Mouse (Mus musculus) brown adipose tissue, adult 24 weeks (tissue): ENCODE data around the gene Stx17. TPM values are rescaled to one million over a fixed set of nuclear protein-coding genes. Genes with fewer than 3 reads are reported as not detected.

ENCODE experiments used
- H3K27ac ChIP-seq: fragments of 200-500 bp; replicated peaks from 2 replicates; pipeline ENCODE4 v1.5.1; 2012; ENCODE audit warnings: low read depth, mild to moderate bottlenecking, low read length
- H3K4me1 ChIP-seq: fragments of 200-500 bp; 2 replicates; pipeline ENCODE4 v1.6.1; 2012; ENCODE audit warnings: low read length, mixed read lengths; ENCODE audit not compliant: control insufficient read depth, insufficient read depth, insufficient read length
- H3K4me3 ChIP-seq: fragments of 200-500 bp; 2 replicates; pipeline ENCODE4 v1.5.1; 2012; ENCODE audit warnings: low read depth, mild to moderate bottlenecking, low read length, moderate library complexity; ENCODE audit not compliant: insufficient read depth
- polyA plus RNA-seq: library from polyadenylated mRNA; stranded (reverse); fragments of >200 nt; gene quantifications from 2 replicates; pipeline ENCODE4 v1.2.4, GENCODE M21; 2012; ENCODE audit not compliant: missing spikeins, insufficient read depth, insufficient read length

Stx17 gene
- polyA plus RNA-seq, 1 experiment = 23.2 TPM

GRCm38 (mm10) chr4:48124416-48124772, 321 bp upstream of the Stx17 start:
- H3K4me3 ChIP-seq = peak overlapping the region; percentile 99
- no peak overlapping the region for H3K27ac ChIP-seq
- no peaks in the 10 kb centered on the region for H3K4me1 ChIP-seq

GRCm38 (mm10) chr4:48130314-48130713, 5.6 kb downstream of the Stx17 start:
- Histone ChIP-seq H3K4me1 (no peaks in the 10 kb centered on the region), H3K4me3 (no peak overlapping the region), H3K27ac (no peak overlapping the region)

- H3K4me1 ChIP-seq = no peaks in the 10 kb centered on the region
- no peak overlapping the region for H3K4me3 ChIP-seq
- no peak overlapping the region for H3K27ac ChIP-seq
Measured at GRCm38 (mm10) chr4:48131606-48132005, 6.9 kb downstream of the Stx17 start.

GRCm38 (mm10) chr4:48132721-48133120, 8.0 kb downstream of the Stx17 start:
- Histone ChIP-seq H3K4me3 (no peak overlapping the region), H3K27ac (no peak overlapping the region), H3K4me1 (no peaks in the 10 kb centered on the region)

GRCm38 (mm10) chr4:48149492-48149891, 24.8 kb downstream of the Stx17 start:
- H3K27ac ChIP-seq = no peak overlapping the region
- H3K4me1 ChIP-seq = peaks cover 8% of the 10 kb centered on the region
- no peak overlapping the region for H3K4me3 ChIP-seq

- H3K4me3 ChIP-seq = no peak overlapping the region
- peak overlapping the region; percentile 30 for H3K27ac ChIP-seq
- peaks cover 8% of the 10 kb centered on the region for H3K4me1 ChIP-seq
Measured at GRCm38 (mm10) chr4:48153229-48153628, 28.5 kb downstream of the Stx17 start.

GRCm38 (mm10) chr4:48155864-48156263, 31.1 kb downstream of the Stx17 start:
- Histone ChIP-seq H3K27ac (no peak overlapping the region), H3K4me3 (no peak overlapping the region), H3K4me1 (peaks cover 8% of the 10 kb centered on the region)

GRCm38 (mm10) chr4:48160386-48160785, 35.7 kb downstream of the Stx17 start:
- Histone ChIP-seq H3K4me3 (no peak overlapping the region), H3K27ac (no peak overlapping the region)

GRCm38 (mm10) chr4:48163851-48164250, 39.1 kb downstream of the Stx17 start:
- Histone ChIP-seq H3K4me1 (no peaks in the 10 kb centered on the region), H3K4me3 (no peak overlapping the region), H3K27ac (no peak overlapping the region)

More at GRCm38 (mm10) chr4:48160386-48160785, 35.7 kb downstream of the Stx17 start:
- no peaks in the 10 kb centered on the region for H3K4me1 ChIP-seq

- Histone ChIP-seq H3K4me3 (no peak overlapping the region), H3K4me1 (no peaks in the 10 kb centered on the region), H3K27ac (no peak overlapping the region)
Measured at GRCm38 (mm10) chr4:48175666-48176065, 51.0 kb downstream of the Stx17 start.

GRCm38 (mm10) chr4:48180922-48181321, 56.2 kb downstream of the Stx17 start:
- Histone ChIP-seq H3K27ac (no peak overlapping the region), H3K4me1 (no peaks in the 10 kb centered on the region; the same call in 1 of the 2 replicates), H3K4me3 (no peak overlapping the region)

GRCm38 (mm10) chr4:48181366-48181765, 56.7 kb downstream of the Stx17 start:
- Histone ChIP-seq H3K27ac (no peak overlapping the region), H3K4me1 (peaks cover 2% of the 10 kb centered on the region), H3K4me3 (no peak overlapping the region)

GRCm38 (mm10) chr4:48182115-48182806, 57.5 kb downstream of the Stx17 start:
- Histone ChIP-seq H3K4me1 (peaks cover 3% of the 10 kb centered on the region), H3K27ac (no peak overlapping the region), H3K4me3 (no peak overlapping the region)

- Histone ChIP-seq H3K4me1 (no peaks in the 10 kb centered on the region), H3K4me3 (no peak overlapping the region), H3K27ac (no peak overlapping the region)
Measured at GRCm38 (mm10) chr4:48197925-48198324, 73.2 kb downstream of the Stx17 start.

- no peak overlapping the region for H3K27ac ChIP-seq
- H3K4me1 ChIP-seq = no peaks in the 10 kb centered on the region
- no peak overlapping the region for H3K4me3 ChIP-seq
Measured at GRCm38 (mm10) chr4:48198447-48198846, 73.7 kb downstream of the Stx17 start.

- H3K27ac ChIP-seq = no peak overlapping the region
- no peaks in the 10 kb centered on the region for H3K4me1 ChIP-seq
- H3K4me3 ChIP-seq = no peak overlapping the region
Measured at GRCm38 (mm10) chr4:48203564-48203963, 78.8 kb downstream of the Stx17 start.
